8 mouse cellular contexts compared by ENCODE assay signal in genomic region chr5:148928382-148929115, GRCm38 (mm10). TPM values are rescaled to one million over a fixed set of nuclear protein-coding genes. Genes with fewer than 3 reads are reported as not detected.
DNase-seq lines count a peak whose midpoint lies in the region; ATAC-seq and TF ChIP-seq lines count a peak whose summit lies in the region.

No protein-coding gene starts in this region.

- H3K9me3 ChIP-seq in hindbrain, postnatal 0 days (ENCODE audit: low read length): no peaks in the 10 kb centered on the region

- H3K4me2 ChIP-seq in hindbrain, postnatal 0 days (ENCODE audit: low read depth, low read length): peak overlapping the region; percentile 60

- 0% methylated on average over 69 of the region's 69 CpGs for WGBS in hindbrain, postnatal 0 days

- peak overlapping the region; percentile 86 for H3K9ac ChIP-seq in hindbrain, postnatal 0 days (replicated peaks; ENCODE audit: low read length)

- intact Hi-C loops in gastrocnemius, adult 2 months (cut with DNase I): loop anchor here (5.0 kb wide), 1 partner anchor 124 kb away; no protein-coding TSS in a partner anchor

- H3K27me3 ChIP-seq in hindbrain, postnatal 0 days (ENCODE audit: insufficient read depth, low read length): no peaks in the 10 kb centered on the region

- peak; percentile 92 for ATAC-seq in activated CD4-positive, CD25-positive, alpha-beta regulatory T cell, adult 4 months
- ATAC-seq in common myeloid progenitor, adult 5-6 weeks (replicated peaks; ENCODE audit: low read depth, poor library complexity, severe bottlenecking): peak; percentile 90
- ATAC-seq in hindbrain, postnatal 0 days: peak; percentile 99

- peak; percentile 10; the same call in 1 of the 2 replicates for TF ChIP-seq CTCF in gastrocnemius, adult 2 months (IDR thresholded peaks at IDR 0.05)
- TF ChIP-seq CTCF in hindbrain, postnatal 0 days (IDR thresholded peaks at IDR 0.05; ENCODE audit: low read depth): 0 out of 2 replicates have a peak, but pooled peaks have one; percentile 12

- peak overlapping the region; percentile 97 for H3K27ac ChIP-seq in gastrocnemius, adult 2 months
- H3K27ac ChIP-seq in hindbrain, postnatal 0 days: peak overlapping the region; percentile 99

- no peaks in the 10 kb centered on the region for H3K36me3 ChIP-seq in hindbrain, postnatal 0 days (ENCODE audit: insufficient read depth, low read length)

- H3K4me3 ChIP-seq in gastrocnemius, adult 2 months: peak overlapping the region; percentile 91
- H3K4me3 ChIP-seq in hindbrain, postnatal 0 days (ENCODE audit: low read length): peak overlapping the region; percentile 82

- H3K4me1 ChIP-seq in hindbrain, postnatal 0 days (ENCODE audit: insufficient read depth, low read length): no peaks in the 10 kb centered on the region

- peak; percentile 95 for DNase-seq in gastrocnemius, adult 2 months
- peak; percentile 98 for DNase-seq in hindbrain, postnatal 0 days (ENCODE audit: low spot score)
- DNase-seq in left cerebral cortex, adult 18-20 months (ENCODE audit: low spot score in 2 of 2): peak; percentile 88 to 95
- DNase-seq in lung, postnatal 4 days: peak; percentile 95 to 96
- peak; percentile 98 for DNase-seq in retina, postnatal 1 day
- peak; percentile 91 for DNase-seq in thymus, postnatal 4 days

RNA-seq across cellular contexts. Expression of gene Katnal1, which starts 0.6 kb away (rescaled TPM):
- polyA plus RNA-seq in activated CD4-positive, CD25-positive, alpha-beta regulatory T cell, adult 4 months (2017; shearing (Covaris generic)): 1 to 10 TPM; 2.9 to 4.3 TPM
- total RNA-seq in common myeloid progenitor, adult 5-6 weeks (2017): 9.1 and 10.6 TPM in 2 replicates
- 1 to 10 TPM; 4.2 to 5.6 TPM for total RNA-seq in gastrocnemius, adult 2 months (2021)
- 33.7 and 34.3 TPM in 2 replicates for total RNA-seq in hindbrain, postnatal 0 days (2014; rRNA removed)
- polyA plus RNA-seq in hindbrain, postnatal 0 days (2015; fragmentation: Nextera tagmentation; extraction: Ambion mirVana): 23.8 and 28.1 TPM in 2 replicates
- total RNA-seq in left cerebral cortex, adult 18-20 months (2021): 10 to 100 TPM; 75.2 to 78.2 TPM

Comparison
In these comparisons a context has a peak if more than half of its experiments do, and no peak if none do; other contexts are left out.
1. Peak in every context shown above with its lines: DNase-seq, ATAC-seq, H3K4me3 ChIP-seq and H3K27ac ChIP-seq.